ENCODE assay signal across 9 mouse cellular contexts in the genomic region with DNA sequence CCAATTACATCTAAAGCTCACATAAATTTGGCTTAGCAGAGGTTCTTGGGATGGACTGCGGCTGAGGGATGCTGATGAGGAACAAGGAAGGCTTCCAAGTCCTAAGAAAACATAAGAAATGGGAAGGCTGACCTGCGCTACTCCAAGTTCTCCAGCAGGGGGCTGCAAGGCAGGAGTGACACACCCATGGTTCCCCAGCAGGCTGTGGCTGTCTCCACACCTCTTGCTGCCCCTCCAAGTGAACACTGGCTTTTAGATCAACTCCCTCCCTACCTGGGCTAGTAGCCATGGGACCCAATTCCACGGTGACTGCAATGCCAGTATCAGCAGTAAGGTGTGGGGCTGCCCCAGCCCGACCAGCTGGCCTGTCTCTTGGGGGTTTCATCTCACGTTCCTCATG. TPM values are rescaled to one million over a fixed set of nuclear protein-coding genes. Genes with fewer than 3 reads are reported as not detected.
DNase-seq lines count a peak whose midpoint lies in the region; ATAC-seq and TF ChIP-seq lines count a peak whose summit lies in the region.
"Had no signal": no experiment of that assay in that cellular context is flagged by ENCODE, and none has a peak within 500 bp of the region (broad histone marks: within the 10 kb centered on the region; RNA-seq: fewer than 3 reads in every experiment).

No protein-coding gene starts in this region.

- no peaks in the 10 kb centered on the region for H3K9me3 ChIP-seq in neural tube, embryonic 13.5 days

- no peak overlapping the region for H3K27ac ChIP-seq in neural tube, embryonic 13.5 days (replicated peaks)

- H3K79me3 ChIP-seq in C2C12 (ENCODE audit: low read depth) = no peaks in the 10 kb centered on the region

- ATAC-seq in neural tube, embryonic 13.5 days (ENCODE audit: low read depth) = 0 out of 2 replicates have a peak, but pooled peaks have one; percentile 16

- H3K79me2 ChIP-seq in C2C12 (ENCODE audit: control insufficient read depth, insufficient read depth) = no peaks in the 10 kb centered on the region

- H3K4me3 ChIP-seq in C2C12 (ENCODE audit: insufficient read depth, poor library complexity, severe bottlenecking) = no peak overlapping the region
- H3K4me3 ChIP-seq in neural tube, embryonic 13.5 days = no peak overlapping the region
- H3K4me3 ChIP-seq: megakaryocyte, embryonic 14.5 days had no signal

- H3K4me1 ChIP-seq in neural tube, embryonic 13.5 days (replicated peaks) = peaks cover 11% of the 10 kb centered on the region

- H3ac ChIP-seq in C2C12 (ENCODE audit: control insufficient read depth, insufficient read length, low read depth) = no peak overlapping the region

- no peaks in the 10 kb centered on the region for H3K27me3 ChIP-seq in C2C12 (ENCODE audit: control insufficient read depth, insufficient read depth, insufficient read length)
- no peaks in the 10 kb centered on the region for H3K27me3 ChIP-seq in neural tube, embryonic 13.5 days

- peak; percentile 59 for TF ChIP-seq CTCF in C2C12 (IDR thresholded peaks at IDR 0.05; ENCODE audit: control insufficient read depth, insufficient read depth, insufficient read length)

- intact Hi-C loops in gastrocnemius, postnatal 36 days (cut with DNase I) = loop anchor here (1.0 kb wide), 1 partner anchor 136 kb away; no protein-coding TSS in a partner anchor

- H3K9ac ChIP-seq in neural tube, embryonic 13.5 days = no peak overlapping the region

- no peak overlapping the region for H3K4me2 ChIP-seq in neural tube, embryonic 13.5 days

- no peaks in the 10 kb centered on the region for H3K36me3 ChIP-seq in C2C12 (ENCODE audit: control insufficient read depth, insufficient read depth)
- peaks cover 35% of the 10 kb centered on the region for H3K36me3 ChIP-seq in neural tube, embryonic 13.5 days

- peak; percentile 43 for DNase-seq in WW6 (ENCODE audit: low read depth, low spot score)
- DNase-seq in cerebellum, postnatal 36 days = peak; percentile 59 to 65
- peak; percentile 43 to 47 for DNase-seq in gastrocnemius, postnatal 36 days
- peak; percentile 36 to 55 for DNase-seq in kidney, adult 8-10 months
- peak; percentile 54 to 74 for DNase-seq in lung, adult 18-20 months
- peak; percentile 60 for DNase-seq in thymus, postnatal 0 days (ENCODE audit: low spot score)

- 54% methylated on average over 5 of the region's 5 CpGs for WGBS in neural tube, embryonic 13.5 days

TF ChIP-seq in C2C12, 6 proteins besides CTCF, POLR2A, EP300 and RAD21:
- no peak for TF ChIP-seq MYOG (IDR thresholded peaks at IDR 0.05; ENCODE audit: control insufficient read depth, extremely low read depth, insufficient read length)
- no peak for TF ChIP-seq MYOD1 (IDR thresholded peaks at IDR 0.05; ENCODE audit: control insufficient read depth, insufficient read length, low read depth)
- TF ChIP-seq MAX (IDR thresholded peaks at IDR 0.05) = no peak
- no peak for TF ChIP-seq USF1 (IDR thresholded peaks at IDR 0.05; ENCODE audit: low read depth)
- TF ChIP-seq CEBPB (IDR thresholded peaks at IDR 0.05; ENCODE audit: low read depth) = no peak
- TF ChIP-seq FOSL1 (IDR thresholded peaks at IDR 0.05; ENCODE audit: insufficient read depth, low read length, poor library complexity, severe bottlenecking) = no peak

RNA-seq across cellular contexts. Expression of gene Acp6, which starts 43.4 kb away (rescaled TPM):
- 16.5 TPM for polyA plus RNA-seq in C2C12 (2012; fragmentation: generic; extraction: Trizol)
- total RNA-seq in gastrocnemius, postnatal 36 days (2021) = 10 to 100 TPM; 20.5 to 20.6 TPM
- polyA plus RNA-seq in neural tube, embryonic 13.5 days (2015; fragmentation: Nextera tagmentation; extraction: Ambion mirVana) = 16.3 and 21.1 TPM in 2 replicates
- 38.1 and 45.3 TPM in 2 replicates for polyA plus RNA-seq in thymus, postnatal 0 days (2015; fragmentation: Nextera tagmentation; extraction: Ambion mirVana)
